Mouse (Mus musculus) forebrain, embryonic 11.5 days (tissue): ENCODE data around the gene Olfr506. TPM values are rescaled to one million over a fixed set of nuclear protein-coding genes. Genes with fewer than 3 reads are reported as not detected.
"Not testable (repeated sequence)": the region's sequence is repeated elsewhere in the genome, so short reads cannot be mapped to it uniquely, and the experiment has no call there.

ENCODE experiments used
- ATAC-seq: fragments of 200-750 bp; cut with Nextera tagmentation; replicated peaks from 2 replicates; pipeline ENCODE4 v1.8.0; 2017; ENCODE audit warnings: moderate TSS enrichment; ENCODE audit not compliant: low FRiP score
- DNase-seq: peaks from one replicate; pipeline ENCODE4 v3.0.0-alpha.2; 2017; ENCODE audit warnings: low spot score
- H3K27ac ChIP-seq: fragments of 300-500 bp; sonication (generic); 2 replicates; pipeline ENCODE4 v1.5.1; 2014; ENCODE audit warnings: low read depth, low read length
- H3K27me3 ChIP-seq: fragments of 300-500 bp; sonication (generic); 2 replicates; pipeline ENCODE4 v1.6.1; 2014; ENCODE audit warnings: mild to moderate bottlenecking, low read length, mixed read lengths; ENCODE audit not compliant: control insufficient read depth, insufficient read depth
- H3K36me3 ChIP-seq: fragments of 300-500 bp; sonication (generic); 2 replicates; pipeline ENCODE4 v1.6.1; 2014; ENCODE audit warnings: mild to moderate bottlenecking, low read length, moderate library complexity, mixed read lengths; ENCODE audit not compliant: control insufficient read depth, insufficient read depth
- H3K4me1 ChIP-seq: fragments of 300-500 bp; sonication (generic); replicated peaks from 2 replicates; pipeline ENCODE4 v1.6.1; 2014; ENCODE audit warnings: low read length, mixed read lengths; ENCODE audit not compliant: control insufficient read depth, insufficient read depth
- H3K4me2 ChIP-seq: fragments of 300-500 bp; sonication (generic); 2 replicates; pipeline ENCODE4 v1.6.1; 2014; ENCODE audit warnings: low read depth, mild to moderate bottlenecking, low read length, moderate library complexity, mixed read lengths; ENCODE audit not compliant: severe bottlenecking
- H3K4me3 ChIP-seq: fragments of 300-500 bp; sonication (generic); 2 replicates; pipeline ENCODE4 v1.5.1; 2014; ENCODE audit warnings: low read depth, low read length
- H3K9ac ChIP-seq: fragments of 300-500 bp; sonication (generic); 2 replicates; pipeline ENCODE4 v1.6.1; 2014; ENCODE audit warnings: low read length
- H3K9me3 ChIP-seq: fragments of 300-500 bp; sonication (generic); 2 replicates; pipeline ENCODE4 v1.6.1; 2016; ENCODE audit warnings: low read length, mixed read lengths; ENCODE audit not compliant: control insufficient read depth
- WGBS: fragments of 180-500 bp; shearing (Covaris S2); extraction: QIAGEN DNeasy Blood & Tissue Kit; methylation state at CpG from one replicate; pipeline ENCODE4 v1.1.7; 2014; 5-methylcytosine and 5-hydroxymethylcytosine counted together
- polyA plus RNA-seq: library from polyadenylated mRNA; unstranded; fragments of >200 nt; fragmentation: Nextera tagmentation; extraction: Ambion mirVana; gene quantifications from 2 replicates; pipeline ENCODE4 v1.2.1, GENCODE M21; 2014

Gene Olfr506
- 0.05 TPM in 1 of 2 replicates, not detected in the other for polyA plus RNA-seq

GRCm38 (mm10) chr7:108610487-108610886 lies at the start of gene Olfr506:
TSS of gene Olfr506 (plus strand) at chr7:108610787.
- Histone ChIP-seq H3K27ac (no peak within 1 kb of the TSS), H3K9me3 (no peaks in the 10 kb centered on the region), H3K4me2 (no peak within 1 kb of the TSS), H3K27me3 (no peaks in the 10 kb centered on the region), H3K9ac (no peak within 1 kb of the TSS), H3K4me1 (no peaks in the 10 kb centered on the region), H3K4me3 (no peak within 1 kb of the TSS), H3K36me3 (no peaks in the 10 kb centered on the region)
- no peak for DNase-seq
- ATAC-seq, result no peak

DNA sequence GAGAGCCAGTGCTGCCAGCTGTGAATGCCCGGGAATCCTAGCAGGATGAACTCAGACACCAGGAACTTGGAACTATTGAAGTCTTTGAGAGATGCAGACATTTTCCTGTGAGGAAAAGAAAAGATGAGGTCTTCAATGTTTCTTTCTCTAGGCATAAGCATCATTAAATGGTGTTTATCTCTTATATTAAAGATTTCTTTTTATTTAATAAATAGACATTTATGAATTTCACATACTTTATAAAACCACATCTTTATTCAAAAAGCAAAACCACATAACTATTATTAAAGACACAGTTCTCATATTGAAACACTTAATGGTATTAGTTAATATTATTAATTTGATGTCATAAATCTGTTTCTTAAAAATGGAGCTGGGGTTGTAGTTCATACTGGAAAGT lies 44.9 kb upstream of the Olfr506 start, which contains the start of gene Olfr504:
Gene Olfr504 (minus strand): TSS at position 101 of the 400 bp plus-strand sequence.
- Histone ChIP-seq H3K4me1 (no peaks in the 10 kb centered on the region), H3K27ac (no peak within 1 kb of the TSS), H3K27me3 (no peaks in the 10 kb centered on the region), H3K9me3 (no peaks in the 10 kb centered on the region), H3K4me3 (no peak within 1 kb of the TSS), H3K4me2 (no peak within 1 kb of the TSS), H3K36me3 (no peaks in the 10 kb centered on the region), H3K9ac (no peak within 1 kb of the TSS)
- DNase-seq, result no peak
- ATAC-seq, result no peak
- 87% methylated on average over 1 of the region's 1 CpGs for WGBS

DNA sequence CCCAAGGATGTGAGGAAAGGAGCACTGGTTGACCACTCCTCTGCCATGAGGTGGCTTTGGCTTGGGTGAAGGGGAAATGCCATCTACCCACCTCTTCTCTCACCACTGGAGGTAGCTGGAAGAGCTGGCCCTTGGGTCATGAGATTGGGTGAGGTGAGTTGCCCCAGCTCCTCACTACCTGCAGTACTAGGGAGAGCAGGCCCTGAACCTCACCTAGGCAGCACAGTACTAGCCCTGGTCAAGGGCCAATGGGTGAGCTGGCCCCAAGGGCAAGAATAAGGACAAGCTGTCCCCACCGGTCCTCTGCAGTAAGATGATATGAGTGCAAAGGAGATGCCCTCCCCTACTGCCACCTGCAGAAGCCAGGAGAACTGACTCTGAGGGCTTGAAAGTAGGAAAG lies 20.8 kb upstream of the Olfr506 start:
- no peak for DNase-seq
- no peak overlapping the region for H3K4me3 ChIP-seq
- H3K36me3 ChIP-seq, result no peaks in the 10 kb centered on the region
- no peaks in the 10 kb centered on the region for H3K9me3 ChIP-seq
- no peaks in the 10 kb centered on the region for H3K4me1 ChIP-seq
- 78% methylated on average over 1 of the region's 1 CpGs for WGBS
- no peaks in the 10 kb centered on the region for H3K27me3 ChIP-seq
- ATAC-seq, result no peak
- H3K27ac ChIP-seq, result no peak overlapping the region
- H3K9ac ChIP-seq, result no peak overlapping the region
- H3K4me2 ChIP-seq, result no peak overlapping the region

GRCm38 (mm10) chr7:108601916-108602315 lies 8.7 kb upstream of the Olfr506 start:
- not testable (repeated sequence) for H3K36me3 ChIP-seq, ATAC-seq, H3K27ac ChIP-seq, H3K9ac ChIP-seq, H3K4me3 ChIP-seq, DNase-seq, H3K4me2 ChIP-seq, H3K9me3 ChIP-seq, H3K4me1 ChIP-seq, H3K27me3 ChIP-seq
- 88% methylated on average over 3 of the region's 3 CpGs for WGBS

- WGBS, result 89% methylated on average over 2 of the region's 2 CpGs
- Histone ChIP-seq H3K4me1 (no peaks in the 10 kb centered on the region), H3K4me3 (no peak overlapping the region), H3K9me3 (no peaks in the 10 kb centered on the region), H3K9ac (no peak overlapping the region), H3K27me3 (no peaks in the 10 kb centered on the region), H3K36me3 (no peaks in the 10 kb centered on the region), H3K27ac (no peak overlapping the region), H3K4me2 (no peak overlapping the region)
- DNase-seq (no peak), ATAC-seq (no peak)
Measured at GRCm38 (mm10) chr7:108614110-108614509, 3.5 kb downstream of the Olfr506 start.

DNA sequence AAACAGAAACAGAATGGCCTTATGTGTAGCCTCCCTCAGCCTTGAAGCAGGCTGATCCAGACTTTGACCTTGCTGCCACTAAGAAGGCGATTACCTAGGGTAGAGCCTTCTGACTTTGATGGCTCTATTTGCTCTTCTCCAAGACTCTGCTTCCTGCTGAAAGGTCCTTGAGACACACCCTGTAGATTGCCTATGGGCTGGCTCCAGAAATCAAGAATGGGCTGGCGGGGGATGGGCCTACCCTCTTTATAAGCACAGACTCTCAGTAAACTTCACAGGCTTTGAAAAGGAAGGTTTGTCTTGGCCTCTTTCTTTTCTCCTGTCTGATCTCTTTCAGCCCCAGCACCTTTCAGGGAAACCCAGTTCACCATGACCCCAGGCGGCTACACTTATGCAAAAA lies 6.2 kb downstream of the Olfr506 start:
- not testable (repeated sequence) for DNase-seq, H3K4me2 ChIP-seq, H3K27me3 ChIP-seq, H3K4me3 ChIP-seq, H3K4me1 ChIP-seq, H3K9ac ChIP-seq, H3K27ac ChIP-seq, H3K9me3 ChIP-seq, ATAC-seq, H3K36me3 ChIP-seq
- WGBS, result 56% methylated on average over 3 of the region's 3 CpGs

DNA sequence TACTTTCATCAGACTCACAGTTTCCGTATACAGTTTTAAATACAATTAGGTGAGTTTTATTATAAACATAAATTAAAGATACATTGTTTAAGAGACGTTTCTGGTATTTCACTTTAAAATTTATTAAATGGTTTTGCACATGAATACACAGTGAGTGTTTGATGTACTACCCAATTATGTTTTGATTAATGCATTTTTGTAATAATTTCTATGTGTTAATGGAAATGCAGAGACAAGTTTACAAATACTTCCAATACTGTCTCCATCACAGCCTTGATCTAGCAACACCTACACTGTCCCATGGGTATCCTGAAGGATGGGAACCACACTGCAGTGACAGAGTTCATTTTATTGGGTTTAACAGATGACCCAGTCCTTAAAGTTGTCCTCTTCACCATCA lies 10.9 kb downstream of the Olfr506 start, which contains the start of gene Olfr507:
Gene Olfr507 (plus strand): TSS at position 301 of the 400 bp plus-strand sequence.
- Histone ChIP-seq H3K27ac (no peak within 1 kb of the TSS), H3K9me3 (no peaks in the 10 kb centered on the region), H3K36me3 (no peaks in the 10 kb centered on the region), H3K4me3 (no peak within 1 kb of the TSS), H3K9ac (no peak within 1 kb of the TSS), H3K4me2 (no peak within 1 kb of the TSS), H3K27me3 (no peaks in the 10 kb centered on the region), H3K4me1 (no peaks in the 10 kb centered on the region)
- ATAC-seq, result no peak
- 78% methylated on average over 2 of the region's 2 CpGs for WGBS
- no peak for DNase-seq

DNA sequence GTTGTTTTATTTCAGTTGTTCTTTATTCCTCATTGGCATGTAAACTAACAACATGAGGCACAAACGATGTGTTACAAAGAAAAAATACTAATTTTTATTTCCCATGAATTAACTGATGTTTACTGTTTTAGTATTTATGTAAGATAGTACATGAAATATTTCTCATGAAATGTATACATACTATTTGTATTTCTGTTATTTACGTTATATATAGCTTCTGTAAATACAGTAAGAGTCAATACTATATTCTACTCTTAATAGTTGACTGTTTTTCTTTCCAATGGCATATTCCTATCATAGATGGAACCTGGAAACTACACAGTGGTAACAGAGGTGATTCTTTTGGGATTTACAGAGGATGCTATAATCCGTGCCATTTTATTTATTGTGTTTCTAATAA lies 19.1 kb downstream of the Olfr506 start, which contains the start of gene Olfr508:
Gene Olfr508 (plus strand): TSS at position 301 of the 400 bp plus-strand sequence.
- no peak for DNase-seq
- Histone ChIP-seq H3K9me3 (no peaks in the 10 kb centered on the region), H3K36me3 (no peaks in the 10 kb centered on the region), H3K9ac (no peak within 1 kb of the TSS), H3K4me3 (no peak within 1 kb of the TSS), H3K27ac (no peak within 1 kb of the TSS), H3K27me3 (no peaks in the 10 kb centered on the region), H3K4me2 (no peak within 1 kb of the TSS), H3K4me1 (no peaks in the 10 kb centered on the region)
- WGBS, result 88% methylated on average over 3 of the region's 3 CpGs
- ATAC-seq, result no peak

- ATAC-seq (no peak), DNase-seq (no peak)
- Histone ChIP-seq H3K27me3 (no peaks in the 10 kb centered on the region), H3K36me3 (no peaks in the 10 kb centered on the region), H3K4me1 (no peaks in the 10 kb centered on the region), H3K9ac (no peak within 1 kb of the TSS), H3K4me2 (no peak within 1 kb of the TSS), H3K9me3 (no peaks in the 10 kb centered on the region), H3K4me3 (no peak within 1 kb of the TSS), H3K27ac (no peak within 1 kb of the TSS)
Measured at GRCm38 (mm10) chr7:108651806-108652205, 41.2 kb downstream of the Olfr506 start, which contains the start of gene Olfr509. TSS of gene Olfr509 (minus strand) at chr7:108651906.
